Mouse (Mus musculus): ENCODE measurements around the gene Mpg.

Gene Mpg

GRCm38 (mm10) chr11:32201922-32202685 lies 24.2 kb upstream of the Mpg start:
- in situ Hi-C loops (cut with MboI, MseI), result no loop called here

- in situ Hi-C loops (cut with MboI, MseI), result no loop called here
Measured at GRCm38 (mm10) chr11:32205058-32205873, 21.0 kb upstream of the Mpg start, which contains the start of gene Snrnp25. Gene Snrnp25, plus strand, starts transcription at chr11:32205415.

GRCm38 (mm10) chr11:32210623-32211022 lies 15.7 kb upstream of the Mpg start:
- in situ Hi-C loops (cut with MboI, MseI), result no loop called here

- in situ Hi-C loops (cut with MboI, MseI), result loop anchor here in 1 of 2 experiments (5.0 kb wide), 1 partner anchor 102 kb away; no protein-coding TSS in a partner anchor
Measured at GRCm38 (mm10) chr11:32215372-32216162, 10.7 kb upstream of the Mpg start.

- in situ Hi-C loops (cut with MboI, MseI), result loop anchor here in 1 of 2 experiments (5.0 kb wide), 1 partner anchor 100 kb away; no protein-coding TSS in a partner anchor
Measured at GRCm38 (mm10) chr11:32216851-32217250, 9.5 kb upstream of the Mpg start.

- in situ Hi-C loops (cut with MboI, MseI), result loop anchor here in 1 of 2 experiments (5.0 kb wide), 1 partner anchor 99 kb away; no protein-coding TSS in a partner anchor
Measured at GRCm38 (mm10) chr11:32218501-32219050, 7.7 kb upstream of the Mpg start.

GRCm38 (mm10) chr11:32219287-32219686 lies 7.0 kb upstream of the Mpg start:
- in situ Hi-C loops (cut with MboI, MseI), result loop anchor here in 1 of 2 experiments (5.0 kb wide), 1 partner anchor 98 kb away; no protein-coding TSS in a partner anchor

- in situ Hi-C loops (cut with MboI, MseI), result no loop called here
Measured at GRCm38 (mm10) chr11:32220607-32221224, 5.6 kb upstream of the Mpg start.

- in situ Hi-C loops (cut with MboI, MseI), result no loop called here
Measured at GRCm38 (mm10) chr11:32221225-32221950, 4.9 kb upstream of the Mpg start.

GRCm38 (mm10) chr11:32221951-32222409 lies 4.3 kb upstream of the Mpg start, which contains the start of gene Rhbdf1:
Gene Rhbdf1, minus strand, starts transcription at chr11:32222300.
- in situ Hi-C loops (cut with MboI, MseI), result no loop called here

- in situ Hi-C loops (cut with MboI, MseI), result no loop called here
Measured at GRCm38 (mm10) chr11:32222570-32223194, 3.6 kb upstream of the Mpg start.

GRCm38 (mm10) chr11:32223297-32223967 lies 2.9 kb upstream of the Mpg start:
- in situ Hi-C loops (cut with MboI, MseI), result no loop called here

GRCm38 (mm10) chr11:32224468-32225139 lies 1.7 kb upstream of the Mpg start:
- in situ Hi-C loops (cut with MboI, MseI), result no loop called here

- in situ Hi-C loops (cut with MboI, MseI), result no loop called here
Measured at GRCm38 (mm10) chr11:32225222-32226104, 842 bp upstream of the Mpg start.

GRCm38 (mm10) chr11:32227041-32227440 lies 736 bp downstream of the Mpg start:
- in situ Hi-C loops (cut with MboI, MseI), result no loop called here

GRCm38 (mm10) chr11:32227555-32227954 lies 1.2 kb downstream of the Mpg start:
- in situ Hi-C loops (cut with MboI, MseI), result no loop called here

- in situ Hi-C loops (cut with MboI, MseI), result no loop called here
Measured at GRCm38 (mm10) chr11:32228292-32228845, 2.1 kb downstream of the Mpg start.
